Mouse (Mus musculus) E14TG2a.4 (cell line): Measurements from ENCODE around the gene Tmem63a.

Experiments
- CTCF ChIP-seq: conservative IDR thresholded peaks from 2 replicates; pipeline ENCODE4 v1.5.1; 2014; ENCODE audit warnings: low read length
- NANOG ChIP-seq: IDR thresholded peaks from 2 replicates; pipeline ENCODE4 v1.6.1; 2014; ENCODE audit warnings: borderline replicate concordance, low read length, mixed read lengths

DNA sequence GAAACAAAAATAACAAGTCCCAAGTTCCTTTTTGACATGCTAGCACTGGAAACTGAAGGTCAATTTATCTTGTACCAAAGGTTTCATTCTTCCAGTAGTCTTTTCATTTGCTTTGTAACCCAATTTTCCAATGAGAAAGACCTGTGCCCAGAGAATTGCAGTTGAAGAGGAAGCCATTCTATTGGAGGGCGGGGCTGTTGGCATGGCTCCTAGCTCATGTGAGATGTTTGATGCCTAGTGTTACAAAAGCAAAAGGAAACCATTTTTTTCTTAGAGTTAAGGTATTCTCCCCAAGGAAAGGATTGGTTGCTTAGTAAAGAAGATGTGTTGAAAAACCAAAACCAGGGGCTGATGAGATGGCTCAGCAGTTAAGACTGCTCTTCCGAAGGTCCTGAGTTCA, 66.1 kb downstream of the Tmem63a start:
- TF ChIP-seq CTCF (no peak), NANOG (no peak)
